Mouse (Mus musculus) kidney, adult 18-20 months (tissue): ENCODE data around the gene Tmem14c.
A peak's percentile ranks its signal among the peaks of the same experiment; 100 is the strongest.

Experiments used
- DNase-seq: peaks from one replicate; pipeline ENCODE4 v3.0.0; 2021

Gene Tmem14c

DNA sequence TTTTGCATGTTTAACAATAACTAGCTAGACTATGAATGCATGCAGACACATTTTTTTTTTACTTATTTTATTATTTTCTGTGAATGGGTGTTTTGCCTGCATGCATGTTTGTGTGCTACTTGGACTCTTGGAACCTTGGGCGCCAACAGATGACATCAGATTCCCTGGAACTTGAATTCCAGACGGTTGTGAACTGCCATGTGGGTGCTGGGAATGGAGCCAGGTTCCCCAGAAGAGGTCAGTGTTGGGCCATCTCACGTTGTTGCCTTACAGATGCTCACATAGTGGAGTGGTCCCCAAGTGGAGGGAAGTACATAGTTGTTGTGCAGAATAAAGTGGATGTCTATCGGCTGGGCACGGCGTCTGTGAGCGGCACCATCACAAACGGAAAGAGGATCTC is 7.1 kb upstream of the Tmem14c start:
- DNase-seq, result no peak

DNA sequence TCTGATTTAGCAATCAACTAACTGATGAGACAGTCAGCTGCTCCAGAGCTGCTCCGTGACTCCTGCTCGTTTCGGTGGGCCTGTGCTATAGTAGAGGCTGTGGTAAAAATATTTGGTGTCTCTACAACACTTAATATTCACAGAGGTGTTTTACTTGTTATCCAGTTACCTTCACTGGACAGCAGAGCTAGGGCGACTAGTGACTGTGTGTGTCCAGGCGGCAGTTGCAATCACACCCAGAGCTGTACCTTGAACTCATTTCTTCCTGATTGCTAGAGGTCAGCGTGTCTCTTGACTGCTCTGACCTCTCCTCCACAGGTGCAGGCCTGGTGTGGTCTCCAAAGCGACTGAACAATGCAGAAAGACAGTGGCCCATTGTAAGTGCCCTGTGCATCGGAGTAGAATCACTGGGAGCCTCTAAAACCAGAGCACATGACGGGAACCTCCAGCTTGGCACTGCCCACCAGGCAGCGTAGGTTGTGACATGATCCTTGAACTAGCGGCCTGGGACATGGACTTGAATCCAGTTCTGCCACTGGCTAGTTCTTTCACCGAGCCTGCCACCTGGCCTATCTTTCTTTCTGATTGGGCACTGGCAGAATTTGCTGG is 809 bp downstream of the Tmem14c start:
- peak; percentile 24 for DNase-seq

DNA sequence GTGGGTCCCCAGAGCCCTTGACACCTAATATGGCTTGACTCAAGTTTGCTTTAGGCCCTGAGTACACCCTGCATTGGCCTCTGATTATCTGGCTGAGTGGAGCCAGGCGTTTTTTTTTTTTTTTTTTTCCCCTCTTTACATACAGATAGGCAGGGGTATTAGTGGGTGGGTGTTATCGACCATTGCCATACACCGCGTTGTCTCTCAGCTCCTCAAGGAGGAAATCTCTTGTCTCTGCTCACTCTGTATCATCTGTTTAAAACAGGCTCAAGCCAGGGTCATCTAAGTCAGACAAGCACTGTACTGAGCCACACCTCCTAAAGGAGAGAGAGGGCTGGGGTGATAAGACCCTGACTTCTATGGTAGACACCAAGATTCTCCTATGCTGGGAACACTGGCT is 1.7 kb downstream of the Tmem14c start:
- no peak for DNase-seq

DNA sequence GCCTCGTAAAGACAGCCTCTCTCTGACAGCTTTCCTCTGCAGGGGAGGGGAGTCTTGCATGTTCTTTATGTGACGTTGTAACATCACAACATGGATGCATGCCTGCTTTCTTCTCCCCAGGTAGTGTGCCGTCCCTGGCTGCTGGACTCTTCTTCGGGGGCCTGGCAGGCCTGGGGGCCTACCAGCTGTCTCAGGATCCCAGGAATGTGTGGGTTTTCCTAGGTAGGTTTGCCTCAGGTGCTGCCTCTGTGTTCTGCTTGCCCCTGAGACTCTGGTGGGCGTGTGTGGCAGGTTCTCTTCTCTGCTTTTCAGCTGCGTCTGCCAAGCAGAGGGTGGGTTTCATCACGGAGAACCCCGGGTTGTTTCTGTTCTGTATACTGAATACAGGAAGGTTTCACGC is 2.1 kb downstream of the Tmem14c start:
- DNase-seq, result no peak

DNA sequence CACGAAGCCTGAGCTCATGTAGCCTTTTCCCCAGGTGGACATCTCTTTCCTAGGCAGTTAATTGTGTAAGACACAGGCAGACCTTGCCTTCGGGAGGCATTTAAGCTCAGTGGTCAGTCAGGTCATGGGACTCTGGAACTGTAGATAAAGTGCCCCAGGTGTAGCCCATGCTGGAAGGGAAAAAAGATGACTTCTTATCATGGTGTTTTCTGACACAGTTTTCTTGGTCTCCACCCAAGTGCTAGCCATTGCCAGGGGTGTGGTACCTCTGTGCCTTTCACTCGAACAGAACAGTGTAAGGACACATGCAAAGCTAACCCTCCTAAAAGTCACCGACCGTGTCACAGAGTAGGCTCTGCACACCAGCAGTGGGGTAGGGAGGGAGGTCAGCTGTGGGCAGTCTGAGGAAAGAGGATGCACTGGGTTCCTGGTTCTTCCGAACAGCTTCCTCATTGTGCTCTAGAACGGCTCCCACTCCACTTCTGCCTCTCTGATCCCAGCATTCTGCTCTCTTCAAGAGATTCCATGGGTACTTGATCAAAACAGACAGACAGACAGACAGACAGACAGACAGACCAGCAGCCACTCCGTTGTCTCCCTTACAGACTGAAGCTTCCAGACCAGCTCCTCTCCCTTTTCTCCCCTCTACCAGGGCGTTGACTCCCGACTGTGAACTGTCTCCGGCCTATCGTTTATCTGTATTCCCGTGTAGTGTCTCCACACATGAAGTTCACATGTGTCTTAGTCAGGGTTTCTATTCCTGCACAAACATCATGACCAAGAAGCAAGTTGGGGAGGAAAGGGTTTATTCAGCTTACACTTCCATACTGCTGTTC is 2.9 kb downstream of the Tmem14c start:
- no peak for DNase-seq

DNA sequence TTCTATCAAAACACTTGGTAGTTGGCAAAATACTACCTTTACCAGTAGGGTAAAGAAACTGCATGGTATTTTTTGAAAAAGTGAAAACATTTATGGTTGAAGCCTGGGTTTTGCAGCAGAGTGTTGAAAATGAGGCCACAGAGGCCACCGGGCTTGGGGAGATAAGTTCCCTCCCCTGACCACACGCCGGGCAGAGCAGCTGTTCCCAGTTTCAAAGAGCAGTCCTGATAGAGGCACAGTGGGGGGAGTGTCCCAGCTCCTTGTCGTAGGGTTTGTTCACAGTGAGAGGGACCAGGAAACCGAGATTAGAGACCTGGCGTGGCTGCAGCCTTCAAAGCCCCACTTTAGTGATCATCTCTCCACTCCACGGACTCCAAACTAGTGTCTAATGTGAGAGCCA is 4.4 kb downstream of the Tmem14c start:
- no peak for DNase-seq

DNA sequence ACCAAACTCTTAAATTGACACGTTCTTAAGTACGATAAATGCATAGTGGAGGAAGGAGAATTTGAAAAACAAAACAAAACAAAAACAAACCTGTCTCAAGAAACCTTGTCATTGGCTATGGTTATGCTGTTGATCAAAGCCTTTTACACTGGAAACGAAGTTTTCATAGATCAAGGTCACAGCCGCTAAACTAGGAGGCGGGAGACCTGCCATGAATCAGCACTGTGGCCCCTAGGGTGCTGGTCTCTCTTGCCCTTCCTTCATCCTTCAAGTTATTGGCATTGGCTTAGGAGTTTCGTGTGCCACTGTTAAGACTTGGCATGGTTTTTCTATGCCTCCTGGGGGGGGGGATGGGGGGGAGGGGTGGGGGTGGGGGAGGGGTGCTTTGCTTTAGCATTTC is 5.5 kb downstream of the Tmem14c start:
- no peak for DNase-seq

DNA sequence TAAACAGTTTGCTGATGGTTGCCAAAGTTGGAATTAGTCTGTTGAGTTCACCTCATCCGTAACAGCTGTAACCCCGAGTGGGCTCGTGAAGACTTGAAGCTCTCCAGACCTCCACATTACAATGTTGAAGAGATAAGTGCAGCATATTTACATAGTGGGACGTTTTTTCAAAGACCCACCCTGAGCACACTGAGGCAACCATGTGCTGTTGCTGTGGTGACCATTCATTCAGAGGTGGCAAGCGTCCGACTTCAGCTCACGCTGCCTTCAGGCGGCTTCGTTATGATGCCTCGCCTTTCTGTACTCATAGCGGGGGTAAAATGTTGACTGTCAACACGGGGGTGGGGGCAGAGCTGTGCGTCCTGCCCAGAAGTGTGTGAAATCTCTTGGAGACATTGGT is 6.0 kb downstream of the Tmem14c start:
- no peak for DNase-seq

DNA sequence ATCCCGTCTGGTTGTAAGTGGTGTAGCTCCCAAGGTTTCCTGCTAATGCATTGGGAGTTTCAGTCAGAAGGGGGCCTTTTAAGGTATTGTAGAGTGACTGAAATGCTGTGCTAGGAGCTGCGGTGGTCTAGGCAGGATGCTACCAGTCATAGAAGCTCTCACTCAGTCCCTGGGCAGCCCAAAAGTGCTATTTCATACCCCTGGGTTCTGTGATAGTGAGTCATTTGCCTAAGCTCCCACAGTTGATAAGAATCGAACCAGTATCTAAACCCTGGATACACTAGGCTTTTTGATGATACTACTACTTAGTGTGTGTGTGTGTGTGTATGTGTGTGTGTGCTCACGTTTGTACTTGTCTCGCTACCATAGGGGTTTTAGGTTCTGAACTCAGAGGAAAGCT is 14.0 kb downstream of the Tmem14c start:
- no peak for DNase-seq

DNA sequence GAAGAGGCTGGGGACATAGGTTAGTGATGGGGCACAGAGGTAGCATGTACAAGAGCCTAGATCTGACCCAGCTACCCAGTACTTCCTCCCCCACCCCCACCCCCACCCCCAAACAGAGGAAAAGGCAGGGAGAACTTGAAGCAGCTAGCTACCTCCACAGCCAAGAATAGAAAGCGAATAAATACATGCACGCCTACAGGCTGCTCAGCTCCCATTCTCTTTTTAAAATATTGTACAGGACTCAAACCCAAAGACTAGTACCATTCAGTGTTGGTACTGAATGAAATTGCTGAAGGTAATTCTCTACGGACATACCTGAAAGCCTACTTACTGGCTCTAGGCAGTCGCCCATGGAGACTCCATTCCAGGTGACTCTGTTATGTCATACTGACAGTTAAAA is 26.4 kb downstream of the Tmem14c start:
- DNase-seq, result no peak

DNA sequence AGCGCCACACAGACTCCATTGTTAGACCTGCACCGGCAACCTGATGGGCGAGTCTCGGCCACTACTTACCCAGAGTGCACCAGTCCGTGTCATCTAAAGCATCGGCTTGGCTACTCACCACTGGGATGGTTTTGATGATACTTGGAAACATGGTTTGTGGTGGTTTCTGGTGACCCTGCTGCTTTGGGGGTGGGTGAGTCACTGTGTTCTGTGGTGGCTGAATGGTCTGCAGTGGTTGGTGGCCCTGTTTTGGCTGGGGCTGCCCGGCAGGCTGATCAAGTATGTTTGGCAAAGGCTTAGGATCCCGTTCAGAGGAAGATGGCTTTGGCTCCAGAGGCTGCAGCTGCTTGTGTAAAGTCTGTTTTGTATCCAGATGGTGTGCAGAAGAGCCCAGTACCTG is 29.8 kb downstream of the Tmem14c start:
- no peak for DNase-seq

DNA sequence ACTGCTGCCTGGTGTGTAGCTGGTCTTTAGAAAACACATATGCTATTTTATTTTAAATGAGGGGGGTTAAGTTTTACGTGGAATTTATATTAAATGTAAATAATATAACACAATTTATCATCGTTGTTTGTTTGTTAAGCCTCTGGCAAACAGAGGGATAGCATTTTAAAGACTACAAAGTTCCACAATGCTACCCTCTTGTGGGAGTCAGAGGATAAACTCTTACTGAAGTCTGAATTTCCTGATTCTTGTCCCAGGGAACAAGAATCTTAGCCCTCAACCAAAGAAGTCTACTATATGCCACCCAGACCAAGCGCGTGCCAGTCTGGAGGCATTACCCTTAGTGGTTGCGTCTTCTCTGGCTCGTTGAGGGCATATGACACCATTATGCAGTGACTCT is 31.2 kb downstream of the Tmem14c start:
- DNase-seq, result no peak

DNA sequence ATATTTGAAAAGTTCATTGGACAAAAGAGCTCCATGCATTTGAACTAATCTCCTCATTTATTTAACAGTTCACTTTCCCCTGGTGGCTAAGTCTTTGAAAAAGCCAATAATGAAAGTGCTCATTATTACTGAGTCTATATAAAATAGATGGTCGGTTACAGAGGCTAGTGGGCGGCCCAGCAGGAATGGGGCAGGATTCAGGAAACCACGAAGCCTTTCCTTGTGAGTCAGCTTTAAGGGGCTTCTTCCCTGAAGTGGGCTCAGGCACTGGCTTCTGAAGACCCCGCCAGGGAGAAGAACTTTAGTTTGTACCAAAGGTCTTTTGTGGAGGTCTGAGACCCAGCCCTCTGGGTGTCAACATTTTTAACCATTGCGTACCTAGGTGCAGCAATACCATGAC is 35.9 kb downstream of the Tmem14c start:
- no peak for DNase-seq

DNA sequence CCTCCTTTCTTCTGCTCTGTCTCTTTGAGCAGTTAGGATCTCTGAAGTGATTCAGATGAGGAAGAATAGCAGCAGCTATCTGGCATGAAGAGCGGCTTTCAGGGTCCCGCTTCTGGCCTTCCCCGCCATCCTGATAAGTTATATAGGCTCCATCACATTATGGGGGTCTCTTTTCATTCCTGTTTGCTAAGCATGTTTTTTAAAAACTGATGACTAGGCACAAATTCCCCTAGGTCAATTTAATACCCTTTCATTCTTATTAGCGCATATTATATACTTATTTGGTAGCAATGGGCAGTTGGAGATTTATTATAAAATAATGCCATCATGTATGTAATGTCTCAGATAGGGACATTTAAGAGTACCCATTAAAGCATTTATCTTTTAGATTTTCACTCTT is 51.5 kb downstream of the Tmem14c start:
- no peak for DNase-seq

DNA sequence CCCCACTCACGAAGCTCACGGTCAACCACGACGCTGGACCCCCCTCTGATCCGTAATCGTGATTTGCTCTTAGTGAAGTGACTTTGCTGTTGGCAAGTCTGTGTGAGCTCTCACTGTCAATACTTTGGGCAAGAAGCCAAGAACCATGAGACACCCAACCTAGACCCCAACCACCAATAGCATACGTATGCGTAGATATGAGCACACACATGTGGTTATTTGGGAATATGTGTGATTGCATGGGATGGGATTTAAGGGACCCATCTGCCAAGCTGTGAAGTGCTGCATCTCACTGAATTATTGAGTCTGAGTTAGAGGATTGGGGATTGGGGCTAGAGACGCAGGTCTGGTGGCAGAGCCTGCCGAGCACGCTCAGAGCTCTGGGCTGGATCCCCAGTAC is 55.5 kb downstream of the Tmem14c start:
- no peak for DNase-seq
